Mouse (Mus musculus) limb, embryonic 14.5 days (tissue): ENCODE results near the gene Ttc7. TPM values are rescaled to one million over a fixed set of nuclear protein-coding genes. Genes with fewer than 3 reads are reported as not detected.

Experiments
- ATAC-seq: fragments of 200-750 bp; cut with Nextera tagmentation; 2 replicates; pipeline ENCODE4 v1.8.0; 2017; ENCODE audit warnings: low read depth, moderate number of reproducible peaks, moderate TSS enrichment; ENCODE audit not compliant: low FRiP score
- DNase-seq: peaks from one replicate; pipeline ENCODE4 v3.0.0-alpha.2; 2015; ENCODE audit warnings: low spot score
- H3K27ac ChIP-seq: fragments of 300-500 bp; sonication (generic); replicated peaks from 2 replicates; pipeline ENCODE4 v1.5.1; 2014; ENCODE audit warnings: low read depth, mild to moderate bottlenecking, low read length, moderate library complexity, mixed read lengths
- H3K27me3 ChIP-seq: fragments of 300-500 bp; sonication (generic); 2 replicates; pipeline ENCODE4 v1.6.1; 2014; ENCODE audit warnings: low read length, mixed read lengths; ENCODE audit not compliant: control insufficient read depth, insufficient read depth
- H3K36me3 ChIP-seq: fragments of 300-500 bp; sonication (generic); 2 replicates; pipeline ENCODE4 v1.6.1; 2014; ENCODE audit warnings: mild to moderate bottlenecking, low read length, moderate library complexity, mixed read lengths; ENCODE audit not compliant: control insufficient read depth, insufficient read depth
- H3K4me1 ChIP-seq: fragments of 300-500 bp; sonication (generic); 2 replicates; pipeline ENCODE4 v1.6.1; 2014; ENCODE audit warnings: antibody characterized with exemption, low read length, mixed read lengths; ENCODE audit not compliant: control insufficient read depth, insufficient read depth
- H3K4me2 ChIP-seq: fragments of 300-500 bp; sonication (generic); replicated peaks from 2 replicates; pipeline ENCODE4 v1.6.1; 2014; ENCODE audit warnings: low read depth, mild to moderate bottlenecking, low read length, moderate library complexity; ENCODE audit not compliant: severe bottlenecking
- H3K4me3 ChIP-seq: fragments of 300-500 bp; sonication (generic); replicated peaks from 2 replicates; pipeline ENCODE4 v1.5.1; 2014; ENCODE audit warnings: low read length
- H3K9ac ChIP-seq: fragments of 300-500 bp; sonication (generic); 2 replicates; pipeline ENCODE4 v1.6.1; 2014; ENCODE audit warnings: mild to moderate bottlenecking, low read depth, low read length, moderate library complexity; ENCODE audit not compliant: severe bottlenecking
- H3K9me3 ChIP-seq: fragments of 300-500 bp; sonication (generic); 2 replicates; pipeline ENCODE4 v1.6.1; 2016; ENCODE audit warnings: low read length; ENCODE audit not compliant: control insufficient read depth
- POLR2A ChIP-seq: fragments of 200-500 bp; IDR thresholded peaks from 2 replicates; pipeline ENCODE4 v1.8.0; 2012; ENCODE audit warnings: inconsistent platforms, mild to moderate bottlenecking, moderate library complexity, borderline replicate concordance; ENCODE audit not compliant: insufficient read depth, insufficient read length; ENCODE audit errors: extremely low read depth
- WGBS: fragments of 180-500 bp; shearing (Covaris S2); extraction: QIAGEN DNeasy Blood & Tissue Kit; methylation state at CpG from one replicate; pipeline ENCODE4 v1.1.7; 2014; 5-methylcytosine and 5-hydroxymethylcytosine counted together
- polyA plus RNA-seq, 2 experiments: library from polyadenylated mRNA; depleted of rRNA in 1 of 2; stranded (reverse) in 1 of 2; unstranded in 1 of 2; fragments of >200 nt; fragmentation: Nextera tagmentation in 1 of 2; extraction: Ambion mirVana in 1 of 2; gene quantifications; 2 replicates each; pipeline versions ENCODE4 v1.2.1 to v1.2.3; 2012 to 2014

The Ttc7 gene
- polyA plus RNA-seq, 2 experiments = 7.8 to 9.4 TPM

GRCm38 (mm10) chr17:87286481-87287143 is 3.9 kb downstream of the Ttc7 start:
- peaks cover 17% of the 10 kb centered on the region for H3K27me3 ChIP-seq
- ATAC-seq = no peak

GRCm38 (mm10) chr17:87287197-87287777 is 4.6 kb downstream of the Ttc7 start:
- H3K27me3 ChIP-seq = peaks cover 17% of the 10 kb centered on the region
- no peak for TF ChIP-seq POLR2A
- H3K27ac ChIP-seq = no peak overlapping the region
- ATAC-seq (no peak), DNase-seq (no peak)
- H3K4me3 ChIP-seq = no peak overlapping the region
- H3K9me3 ChIP-seq = no peaks in the 10 kb centered on the region
- no peaks in the 10 kb centered on the region for H3K36me3 ChIP-seq
- no peak overlapping the region for H3K9ac ChIP-seq
- 59% methylated on average over 8 of the region's 8 CpGs for WGBS
- H3K4me2 ChIP-seq = no peak overlapping the region
- H3K4me1 ChIP-seq = peaks cover 8% of the 10 kb centered on the region; the same call in 1 of the 2 replicates

More at GRCm38 (mm10) chr17:87286481-87287143, 3.9 kb downstream of the Ttc7 start:
- H3K4me1 ChIP-seq = peaks cover 10% of the 10 kb centered on the region; the same call in 1 of the 2 replicates
- WGBS = 53% methylated on average over 8 of the region's 8 CpGs
- H3K4me2 ChIP-seq = no peak overlapping the region
- H3K4me3 ChIP-seq = no peak overlapping the region
- H3K9ac ChIP-seq = no peak overlapping the region
- TF ChIP-seq POLR2A = no peak
- H3K27ac ChIP-seq = no peak overlapping the region
- no peaks in the 10 kb centered on the region for H3K9me3 ChIP-seq
- DNase-seq = no peak
- H3K36me3 ChIP-seq = no peaks in the 10 kb centered on the region

GRCm38 (mm10) chr17:87288131-87288530 is 5.4 kb downstream of the Ttc7 start:
- no peak overlapping the region for H3K27ac ChIP-seq
- ATAC-seq (no peak), DNase-seq (no peak)
- no peaks in the 10 kb centered on the region for H3K9me3 ChIP-seq
- no peak for TF ChIP-seq POLR2A
- 37% methylated on average over 12 of the region's 12 CpGs for WGBS
- H3K36me3 ChIP-seq = no peaks in the 10 kb centered on the region
- H3K4me1 ChIP-seq = peaks cover 8% of the 10 kb centered on the region; the same call in 1 of the 2 replicates
- no peak overlapping the region for H3K4me3 ChIP-seq
- H3K27me3 ChIP-seq = peaks cover 17% of the 10 kb centered on the region
- no peak overlapping the region for H3K9ac ChIP-seq
- H3K4me2 ChIP-seq = no peak overlapping the region

GRCm38 (mm10) chr17:87289367-87289766 is 6.7 kb downstream of the Ttc7 start:
- peaks cover 5% of the 10 kb centered on the region for H3K27me3 ChIP-seq
- no peak overlapping the region for H3K27ac ChIP-seq
- H3K9me3 ChIP-seq = no peaks in the 10 kb centered on the region
- H3K4me3 ChIP-seq = no peak overlapping the region
- DNase-seq (no peak), ATAC-seq (no peak)
- TF ChIP-seq POLR2A = no peak
- H3K4me1 ChIP-seq = 0 out of 2 replicates have a peak, but pooled peaks cover 3% of the 10 kb centered on the region
- H3K36me3 ChIP-seq = no peaks in the 10 kb centered on the region
- no peak overlapping the region for H3K9ac ChIP-seq
- WGBS = 73% methylated on average over 5 of the region's 5 CpGs
- no peak overlapping the region for H3K4me2 ChIP-seq

- TF ChIP-seq POLR2A = no peak
- no peaks in the 10 kb centered on the region for H3K9me3 ChIP-seq
- H3K36me3 ChIP-seq = no peaks in the 10 kb centered on the region
- WGBS = 84% methylated on average over 7 of the region's 7 CpGs
- H3K4me3 ChIP-seq = no peak overlapping the region
- no peak overlapping the region for H3K9ac ChIP-seq
- 0 out of 2 replicates have a peak, but pooled peaks cover 3% of the 10 kb centered on the region for H3K4me1 ChIP-seq
- H3K27ac ChIP-seq = no peak overlapping the region
- H3K27me3 ChIP-seq = no peaks in the 10 kb centered on the region
- H3K4me2 ChIP-seq = no peak overlapping the region
- DNase-seq = no peak
- ATAC-seq = no peak
Measured at GRCm38 (mm10) chr17:87291037-87291436, 8.4 kb downstream of the Ttc7 start.
